In genomic region chr3:27839231-27839630, GRCm38 (mm10) we compare ENCODE assay signal across 30 mouse cellular contexts. TPM values are rescaled to one million over a fixed set of nuclear protein-coding genes. Genes with fewer than 3 reads are reported as not detected.
DNase-seq lines count a peak whose midpoint lies in the region; ATAC-seq lines count a peak whose summit lies in the region.
"Had no signal": no experiment of that assay in that cellular context is flagged by ENCODE, and none has a peak within 500 bp of the region (broad histone marks: within the 10 kb centered on the region; RNA-seq: fewer than 3 reads in every experiment).

No protein-coding gene starts in this region.

- peak; percentile 56 for DNase-seq in heart, embryonic 10.5 days (ENCODE audit: low spot score)
- no peak for DNase-seq in heart, postnatal 4 days
- no peak for DNase-seq in heart, postnatal 36 days
- peak; percentile 7 for DNase-seq in limb, embryonic 11.5 days (ENCODE audit: low spot score)
- no peak for DNase-seq in limb, embryonic 10.5 days (ENCODE audit: low spot score)
- DNase-seq: adrenal gland, adult 2 months; adrenal gland, postnatal 14 days; B cell, adult 2 months; cerebellum, adult 11 months; cerebellum, adult 2 months; cerebellum, adult 9-11 months; cerebellum, postnatal 25 days; gastrocnemius, postnatal 25 days; kidney, adult 2 months had no signal

- H3K27ac ChIP-seq in heart, embryonic 10.5 days = peak overlapping the region; percentile 70; the same call in 1 of the 2 replicates
- no peak overlapping the region for H3K27ac ChIP-seq in heart, embryonic 13.5 days (replicated peaks)
- no peak overlapping the region for H3K27ac ChIP-seq in limb, embryonic 11.5 days (replicated peaks; ENCODE audit: low read depth, low read length)
- H3K27ac ChIP-seq in limb, embryonic 10.5 days = no peak overlapping the region
- H3K27ac ChIP-seq: embryonic facial prominence, embryonic 13.5 days; forebrain, embryonic 12.5 days; forebrain, embryonic 15.5 days; hindbrain, embryonic 10.5 days; hindbrain, embryonic 13.5 days had no signal

- H3K36me3 ChIP-seq in heart, embryonic 10.5 days = no peaks in the 10 kb centered on the region
- no peaks in the 10 kb centered on the region for H3K36me3 ChIP-seq in heart, embryonic 13.5 days
- no peaks in the 10 kb centered on the region for H3K36me3 ChIP-seq in limb, embryonic 11.5 days (ENCODE audit: control insufficient read depth, insufficient read depth, low read length)
- no peaks in the 10 kb centered on the region for H3K36me3 ChIP-seq in limb, embryonic 10.5 days
- H3K36me3 ChIP-seq: embryonic facial prominence, embryonic 13.5 days; forebrain, embryonic 12.5 days; forebrain, embryonic 15.5 days; G1E; hindbrain, embryonic 10.5 days; hindbrain, embryonic 13.5 days had no signal

- 22% methylated on average over 9 of the region's 9 CpGs for WGBS in heart, embryonic 10.5 days
- 31% methylated on average over 9 of the region's 9 CpGs for WGBS in heart, embryonic 13.5 days
- 88% methylated on average over 9 of the region's 9 CpGs for WGBS in limb, embryonic 11.5 days
- 92% methylated on average over 9 of the region's 9 CpGs for WGBS in limb, embryonic 10.5 days

- ATAC-seq in heart, embryonic 13.5 days (ENCODE audit: extremely low read depth, insufficient number of reproducible peaks, low FRiP score, low TSS enrichment) = no peak
- no peak for ATAC-seq in limb, embryonic 11.5 days (ENCODE audit: insufficient number of reproducible peaks, low FRiP score, low TSS enrichment, low read depth)
- ATAC-seq: forebrain, embryonic 15.5 days; hindbrain, embryonic 16.5 days; intestine, embryonic 16.5 days had no signal

- H3K9ac ChIP-seq in heart, embryonic 13.5 days = no peak overlapping the region
- no peak overlapping the region for H3K9ac ChIP-seq in limb, embryonic 11.5 days (ENCODE audit: low read length)
- H3K9ac ChIP-seq: embryonic facial prominence, embryonic 13.5 days; forebrain, embryonic 12.5 days; forebrain, embryonic 15.5 days; hindbrain, embryonic 13.5 days had no signal

- peaks cover 8% of the 10 kb centered on the region; the same call in 1 of the 2 replicates for H3K27me3 ChIP-seq in heart, embryonic 10.5 days (ENCODE audit: insufficient read depth, poor library complexity, severe bottlenecking)
- H3K27me3 ChIP-seq in heart, embryonic 13.5 days (replicated peaks) = no peaks in the 10 kb centered on the region
- H3K27me3 ChIP-seq in limb, embryonic 11.5 days (ENCODE audit: control insufficient read depth, insufficient read depth, low read length) = no peaks in the 10 kb centered on the region
- no peaks in the 10 kb centered on the region for H3K27me3 ChIP-seq in limb, embryonic 10.5 days (ENCODE audit: low read depth, poor library complexity, severe bottlenecking)
- H3K27me3 ChIP-seq: CH12.LX; embryonic facial prominence, embryonic 13.5 days; forebrain, embryonic 12.5 days; forebrain, embryonic 15.5 days; hindbrain, embryonic 13.5 days had no signal

- no peaks in the 10 kb centered on the region for H3K9me3 ChIP-seq in heart, embryonic 10.5 days
- H3K9me3 ChIP-seq in heart, embryonic 13.5 days = 0 out of 2 replicates have a peak, but pooled peaks cover 4% of the 10 kb centered on the region
- H3K9me3 ChIP-seq in limb, embryonic 11.5 days (ENCODE audit: control insufficient read depth, low read length) = no peaks in the 10 kb centered on the region
- no peaks in the 10 kb centered on the region for H3K9me3 ChIP-seq in limb, embryonic 10.5 days (replicated peaks)
- H3K9me3 ChIP-seq: embryonic facial prominence, embryonic 13.5 days; forebrain, embryonic 12.5 days; forebrain, embryonic 15.5 days; G1E; hindbrain, embryonic 10.5 days; hindbrain, embryonic 13.5 days had no signal

- intact Hi-C loops in heart, postnatal 36 days (cut with DNase I) = no loop called here

- peak overlapping the region; percentile 59 for H3K4me2 ChIP-seq in heart, embryonic 13.5 days
- no peak overlapping the region for H3K4me2 ChIP-seq in limb, embryonic 11.5 days (ENCODE audit: low read depth, severe bottlenecking)
- H3K4me2 ChIP-seq: embryonic facial prominence, embryonic 13.5 days; forebrain, embryonic 12.5 days; forebrain, embryonic 15.5 days; hindbrain, embryonic 13.5 days had no signal

- H3K4me1 ChIP-seq in heart, embryonic 10.5 days = peaks cover 37% of the 10 kb centered on the region
- H3K4me1 ChIP-seq in heart, embryonic 13.5 days = peaks cover 17% of the 10 kb centered on the region
- no peaks in the 10 kb centered on the region for H3K4me1 ChIP-seq in limb, embryonic 11.5 days (ENCODE audit: control insufficient read depth, insufficient read depth, low read length)
- no peaks in the 10 kb centered on the region for H3K4me1 ChIP-seq in limb, embryonic 10.5 days
- H3K4me1 ChIP-seq: embryonic facial prominence, embryonic 13.5 days; forebrain, embryonic 12.5 days; forebrain, embryonic 15.5 days; hindbrain, embryonic 10.5 days; hindbrain, embryonic 13.5 days had no signal

- peak overlapping the region; percentile 49; the same call in 1 of the 2 replicates for H3K4me3 ChIP-seq in heart, embryonic 10.5 days
- H3K4me3 ChIP-seq in heart, embryonic 13.5 days = no peak overlapping the region
- H3K4me3 ChIP-seq in limb, embryonic 11.5 days (ENCODE audit: low read depth, low read length) = no peak overlapping the region
- no peak overlapping the region for H3K4me3 ChIP-seq in limb, embryonic 10.5 days
- H3K4me3 ChIP-seq: embryonic facial prominence, embryonic 13.5 days; erythroblast, embryonic 14.5 days; forebrain, embryonic 12.5 days; forebrain, embryonic 15.5 days; hindbrain, embryonic 10.5 days; hindbrain, embryonic 13.5 days had no signal

RNA-seq across cellular contexts. Expression of gene Tmem212, which starts 56.9 kb away (rescaled TPM):
- polyA plus RNA-seq in heart, embryonic 10.5 days (2016; fragmentation: Nextera tagmentation; extraction: Ambion mirVana) = not detected in 2 replicates
- total RNA-seq in heart, postnatal 4 days (2021) = not detected
- not detected in 2 replicates for polyA plus RNA-seq in heart, embryonic 13.5 days (2015; fragmentation: Nextera tagmentation; extraction: Ambion mirVana)
- total RNA-seq in heart, postnatal 36 days (2021) = not detected
- not detected in 2 replicates for polyA plus RNA-seq in limb, embryonic 11.5 days (2014; fragmentation: Nextera tagmentation; extraction: Ambion mirVana)
- polyA plus RNA-seq in limb, embryonic 10.5 days (2016; fragmentation: Nextera tagmentation; extraction: Ambion mirVana) = not detected in 2 replicates
- total RNA-seq: adrenal gland, adult 2 months; adrenal gland, postnatal 14 days; adrenal gland, postnatal 4 days; CH12.LX; common myeloid progenitor, adult 5-6 weeks; G1E; gastrocnemius, adult 8-10 months; gastrocnemius, postnatal 25 days had no signal
- polyA plus RNA-seq: adrenal gland, adult 2 months; embryonic facial prominence, embryonic 13.5 days; erythroblast, embryonic 14.5 days; forebrain, embryonic 12.5 days; forebrain, embryonic 15.5 days; G1E; heart, postnatal 0 days; hindbrain, embryonic 10.5 days; hindbrain, embryonic 13.5 days; intestine, embryonic 16.5 days; kidney, adult 2 months; kidney, embryonic 14.5 days had no signal

Comparison
In these comparisons a context has a peak if more than half of its experiments do, and no peak if none do; other contexts are left out.
1. DNase-seq: peak in heart, embryonic 10.5 days (single experiment) and limb, embryonic 11.5 days (single experiment); none in heart, postnatal 4 days (single experiment), heart, postnatal 36 days (0 of 2) and limb, embryonic 10.5 days (single experiment).